Mouse (Mus musculus) yolk sac, embryonic 10.5 days (tissue): Measurements from ENCODE around the gene Fam186a.
"Not testable (repeated sequence)": the region's sequence is repeated elsewhere in the genome, so short reads cannot be mapped to it uniquely, and the experiment has no call there.

Source experiments
- DNase-seq: peaks from one replicate; pipeline ENCODE4 v3.0.0-alpha.2; 2017; ENCODE audit warnings: low spot score

Gene Fam186a

DNA sequence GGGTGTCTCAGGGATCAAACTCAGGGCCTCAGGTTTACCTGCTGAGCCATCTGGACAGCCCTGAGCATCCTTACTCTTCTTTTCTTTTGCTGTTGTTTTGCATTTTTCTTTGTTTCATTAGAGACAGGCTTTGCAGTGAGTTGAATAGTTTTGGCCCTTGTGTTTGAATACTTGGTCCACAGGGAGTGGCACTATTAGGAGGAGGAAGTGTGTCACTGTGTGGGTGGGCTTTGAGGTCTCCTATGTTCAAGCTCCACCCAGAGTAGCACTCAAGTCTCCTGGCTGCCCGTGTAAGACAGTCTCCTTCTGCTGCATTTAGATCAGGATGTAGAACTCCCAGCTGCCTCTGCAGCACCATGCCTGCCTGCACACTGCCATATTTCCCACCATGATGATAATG is 32.4 kb downstream of the Fam186a start:
- DNase-seq: no peak

- no peak for DNase-seq
Measured at GRCm38 (mm10) chr15:99931231-99931630, 35.6 kb downstream of the Fam186a start.

- DNase-seq: peak; percentile 65
Measured at GRCm38 (mm10) chr15:99919601-99920158, 47.2 kb downstream of the Fam186a start.

DNA sequence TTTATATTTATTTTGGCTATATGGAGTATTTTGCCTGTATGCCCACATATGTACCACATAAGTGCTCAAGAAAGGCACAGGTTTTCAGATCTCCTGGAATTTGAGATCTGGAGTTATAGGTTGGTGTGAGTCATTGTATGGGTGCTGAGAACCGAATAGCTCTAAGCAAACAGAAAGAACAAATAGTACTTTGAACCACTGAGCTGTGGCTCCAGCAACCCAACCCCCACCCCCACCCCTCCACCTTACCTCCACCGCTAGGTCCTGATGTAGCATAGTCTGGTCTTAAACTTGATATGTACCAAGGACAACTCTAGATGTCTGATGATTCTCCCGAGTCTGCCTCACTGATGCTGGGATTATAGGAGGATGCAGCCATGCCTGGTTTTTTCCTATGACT is 49.6 kb downstream of the Fam186a start:
- DNase-seq: peak; percentile 76

DNA sequence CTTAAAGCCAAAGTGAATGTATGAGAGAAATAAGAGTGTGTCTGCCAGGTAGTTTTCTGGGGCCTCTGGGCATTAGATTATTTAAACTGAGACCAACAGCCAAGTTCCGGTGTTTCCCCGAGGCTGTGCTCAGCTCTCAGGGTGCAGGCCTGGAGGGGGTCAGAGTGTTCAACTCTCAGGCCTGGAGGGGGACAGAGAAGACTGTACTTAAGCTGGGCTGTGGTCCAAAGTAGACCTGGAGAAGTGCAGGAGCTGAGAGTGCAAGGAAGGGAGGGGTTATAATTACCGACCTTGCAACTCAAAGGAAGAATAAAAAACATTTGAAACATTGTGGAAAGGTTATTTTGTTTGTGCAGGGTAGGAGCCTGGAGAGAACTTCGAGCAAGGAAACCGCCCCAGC is 52.2 kb downstream of the Fam186a start:
- no peak for DNase-seq

- no peak for DNase-seq
Measured at GRCm38 (mm10) chr15:99911785-99912184, 55.1 kb downstream of the Fam186a start.

- not testable (repeated sequence) for DNase-seq
Measured at GRCm38 (mm10) chr15:99909339-99909996, 57.4 kb downstream of the Fam186a start.

DNA sequence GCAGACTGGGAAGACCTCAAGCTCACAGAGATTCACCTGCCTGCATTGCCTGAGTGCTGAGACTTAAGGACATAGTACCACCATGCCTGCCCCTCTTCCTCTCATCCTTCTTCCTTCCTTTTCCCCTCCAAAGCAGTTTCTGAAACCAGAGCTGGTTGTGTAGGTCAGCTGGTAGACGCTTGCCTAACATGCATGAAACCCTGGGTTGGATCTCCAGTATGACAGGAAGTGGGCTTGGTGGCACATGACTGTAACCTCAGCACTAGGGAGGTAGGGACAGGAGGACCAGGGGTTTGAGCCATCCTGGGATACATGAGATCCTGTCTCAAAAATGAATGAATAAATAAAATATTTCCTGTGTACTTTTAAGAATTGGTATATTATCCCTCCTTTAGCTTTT is 59.3 kb downstream of the Fam186a start:
- no peak for DNase-seq

DNA sequence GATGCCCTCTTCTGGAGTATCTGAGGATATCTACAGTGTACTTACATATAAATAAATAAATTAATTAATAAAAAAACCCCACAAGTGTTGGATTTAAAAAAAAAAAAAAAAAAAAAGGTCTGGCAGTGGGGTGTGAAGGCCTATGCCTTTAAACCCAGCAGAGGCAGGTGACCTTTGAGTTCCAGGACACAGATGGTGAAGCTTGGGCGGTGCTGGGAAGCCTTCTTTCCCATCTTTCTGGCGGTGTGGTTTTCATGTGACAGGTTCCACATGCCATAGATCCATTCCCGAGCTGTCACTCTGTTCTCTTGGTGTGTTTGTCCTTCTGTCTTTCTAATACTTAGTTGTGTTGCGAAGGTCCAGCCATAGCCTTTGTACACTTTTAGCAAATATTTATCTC is 59.8 kb downstream of the Fam186a start:
- DNase-seq: no peak

- DNase-seq: no peak
Measured at GRCm38 (mm10) chr15:99904841-99905240, 62.0 kb downstream of the Fam186a start.

DNA sequence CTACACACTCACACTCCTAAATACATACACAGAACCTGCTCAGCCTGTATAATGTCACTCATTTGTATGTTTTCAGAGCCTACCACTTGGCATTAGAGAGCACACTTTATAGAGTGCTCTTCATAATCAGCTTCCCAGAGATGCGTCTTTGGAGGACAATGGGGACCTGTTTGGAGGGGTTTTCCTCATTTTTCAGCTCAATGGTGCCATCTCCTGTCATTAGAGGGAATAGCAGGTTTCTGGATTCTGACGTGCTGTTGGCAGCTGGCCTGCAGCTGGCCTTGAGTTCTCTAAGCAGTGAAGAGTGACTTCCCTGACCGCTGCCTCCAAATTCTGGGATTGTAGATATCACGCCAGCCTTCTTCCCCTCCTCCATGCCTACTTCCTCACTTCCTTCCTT is 62.5 kb downstream of the Fam186a start:
- peak; percentile 76 for DNase-seq

- DNase-seq: no peak
Measured at GRCm38 (mm10) chr15:99903227-99903626, 63.6 kb downstream of the Fam186a start.

GRCm38 (mm10) chr15:99902786-99903185 is 64.1 kb downstream of the Fam186a start:
- peak; percentile 52 for DNase-seq

GRCm38 (mm10) chr15:99896621-99897020 is 70.2 kb downstream of the Fam186a start:
- DNase-seq: no peak

DNA sequence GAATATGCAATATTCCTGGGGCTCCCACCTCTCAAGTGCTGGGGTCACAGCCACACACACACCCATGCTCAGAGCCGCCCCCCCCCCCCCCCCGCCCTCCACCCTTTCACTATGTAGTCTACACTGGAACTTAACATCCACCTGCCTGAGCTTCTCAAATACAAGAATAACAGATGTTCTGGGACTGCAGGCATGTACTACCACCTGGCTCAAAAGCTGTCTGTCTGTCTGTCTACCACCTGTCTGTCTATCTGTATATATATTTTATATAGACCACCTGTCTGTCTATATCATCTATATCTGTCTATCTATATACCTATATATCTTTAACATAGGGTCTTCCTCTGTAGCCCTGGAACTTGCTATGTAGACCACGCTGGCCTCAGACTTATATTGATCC is 75.5 kb downstream of the Fam186a start:
- no peak for DNase-seq

- DNase-seq: peak; percentile 79
Measured at GRCm38 (mm10) chr15:99890412-99891236, 76.2 kb downstream of the Fam186a start.

- no peak for DNase-seq
Measured at GRCm38 (mm10) chr15:99889275-99889874, 77.5 kb downstream of the Fam186a start.

DNA sequence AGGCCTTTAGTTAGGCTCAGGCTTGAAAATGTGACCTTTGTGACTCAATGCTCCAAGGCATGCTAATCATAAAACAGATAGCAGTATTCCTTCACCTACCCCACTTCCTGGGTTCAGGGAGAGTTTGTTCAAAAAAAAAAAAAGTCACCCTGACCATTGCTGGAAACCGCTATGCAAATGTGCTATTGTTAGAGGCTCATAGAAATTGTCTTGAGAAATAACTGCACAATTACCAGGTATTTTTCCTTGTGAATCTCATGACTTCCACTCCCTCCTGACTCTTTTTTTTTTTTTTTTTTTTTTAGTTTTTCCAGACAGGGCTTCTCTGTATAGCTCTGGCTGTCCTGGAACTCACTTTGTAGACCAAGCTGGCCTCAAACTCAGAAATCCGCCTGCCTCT is 79.7 kb downstream of the Fam186a start:
- not testable (repeated sequence) for DNase-seq

DNA sequence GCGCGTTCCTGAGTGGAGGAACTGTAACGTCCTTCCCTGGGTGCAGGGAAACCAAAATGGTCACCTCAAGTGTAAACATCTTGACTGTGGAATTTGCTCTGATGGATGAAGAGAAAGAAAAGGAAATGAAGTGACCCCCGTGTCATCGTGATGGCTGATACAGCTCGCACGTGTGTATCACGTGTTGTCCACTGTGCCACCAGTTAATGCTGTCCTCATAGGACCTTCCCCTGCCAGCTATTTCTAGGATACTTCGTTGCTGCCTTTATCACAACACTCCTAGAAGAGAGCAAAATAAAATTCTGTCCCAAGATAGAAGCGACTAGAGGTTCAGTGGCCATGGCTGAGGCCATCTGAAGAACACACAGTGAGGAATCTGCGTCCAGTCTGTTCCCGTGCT is 82.8 kb downstream of the Fam186a start:
- no peak for DNase-seq

DNA sequence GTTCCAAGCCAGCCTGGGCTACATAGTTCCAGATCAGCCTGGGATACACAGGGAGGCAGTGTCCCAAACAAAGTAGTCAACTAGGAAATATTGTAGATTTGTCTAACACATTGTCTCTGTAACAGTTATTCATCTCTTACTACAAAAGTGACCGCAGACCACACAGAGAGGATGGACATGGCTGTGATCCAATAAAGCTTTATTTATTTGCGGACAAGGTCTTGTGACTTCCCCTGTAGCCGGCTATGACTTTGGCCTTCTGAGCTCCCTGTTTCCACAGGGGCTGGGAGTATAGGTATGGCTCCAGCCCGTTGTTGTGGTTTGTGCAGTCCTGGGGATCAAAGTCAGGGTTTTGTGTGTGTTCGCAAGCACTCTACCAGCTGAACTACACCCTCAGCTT is 88.3 kb downstream of the Fam186a start:
- DNase-seq: no peak

GRCm38 (mm10) chr15:99875334-99875869 is 91.5 kb downstream of the Fam186a start, which contains the start of gene Lima1:
Gene Lima1, minus strand, starts transcription at chr15:99875456.
- peak; percentile 90 for DNase-seq

- no peak for DNase-seq
Measured at GRCm38 (mm10) chr15:99874612-99875333, 92.1 kb downstream of the Fam186a start.
